ENCODE assay signal across 8 mouse cellular contexts in genomic region chr6:50109201-50109756, GRCm38 (mm10). TPM values are rescaled to one million over a fixed set of nuclear protein-coding genes. Genes with fewer than 3 reads are reported as not detected.
A peak's percentile ranks its signal among the peaks of the same experiment; 100 is the strongest.
DNase-seq lines count a peak whose midpoint lies in the region; ATAC-seq and TF ChIP-seq lines count a peak whose summit lies in the region.

No protein-coding gene starts in this region.

- 0 out of 2 replicates have a peak, but pooled peaks cover 7% of the 10 kb centered on the region for H3K4me1 ChIP-seq in lung, postnatal 0 days (ENCODE audit: insufficient read depth, low read depth, low read length)
- H3K4me1 ChIP-seq in heart, postnatal 0 days (ENCODE audit: control insufficient read depth, insufficient read depth): 0 out of 2 replicates have a peak, but pooled peaks cover 10% of the 10 kb centered on the region

- no peak for ATAC-seq in lung, postnatal 0 days
- no peak for ATAC-seq in heart, postnatal 0 days (ENCODE audit: insufficient read depth, low read depth)

- TF ChIP-seq CTCF in lung, postnatal 0 days (IDR thresholded peaks at IDR 0.05): no peak
- no peak for TF ChIP-seq CTCF in heart, postnatal 0 days (IDR thresholded peaks at IDR 0.05; ENCODE audit: low read depth)

- H3K36me3 ChIP-seq in lung, postnatal 0 days (ENCODE audit: insufficient read depth, low read length): no peaks in the 10 kb centered on the region
- no peaks in the 10 kb centered on the region for H3K36me3 ChIP-seq in heart, postnatal 0 days (replicated peaks; ENCODE audit: control insufficient read depth, insufficient read depth, low read length)
- no peaks in the 10 kb centered on the region for H3K36me3 ChIP-seq in macrophage (ENCODE audit: inconsistent target)

- DNase-seq in lung, postnatal 0 days (ENCODE audit: low spot score): no peak
- no peak for DNase-seq in lung, postnatal 25 days (ENCODE audit: low spot score)
- DNase-seq in cerebellum, adult 9-10 months: peak; percentile 32
- DNase-seq in heart, postnatal 0 days (ENCODE audit: low spot score): no peak
- DNase-seq in testis, postnatal 14 days (ENCODE audit: low spot score): peak; percentile 10
- DNase-seq in urinary bladder, postnatal 25 days (ENCODE audit: low spot score): no peak
- DNase-seq in gastrocnemius, adult 8-10 months (ENCODE audit: low spot score in 2 of 2): no peak

- no peak for TF ChIP-seq EP300 in lung, postnatal 0 days (IDR thresholded peaks at IDR 0.05)
- no peak for TF ChIP-seq EP300 in heart, postnatal 0 days (IDR thresholded peaks at IDR 0.05; ENCODE audit: low read depth)

- peaks cover 31% of the 10 kb centered on the region for H3K79me2 ChIP-seq in macrophage (ENCODE audit: inconsistent target)

- peak overlapping the region; percentile 87 for H3K4me3 ChIP-seq in lung, postnatal 0 days (ENCODE audit: low read depth, low read length)
- peak overlapping the region; percentile 84 for H3K4me3 ChIP-seq in heart, postnatal 0 days (ENCODE audit: low read depth, low read length)
- H3K4me3 ChIP-seq in macrophage (ENCODE audit: inconsistent target): peak overlapping the region; percentile 45

- peak overlapping the region; percentile 50 for H3K9ac ChIP-seq in lung, postnatal 0 days (replicated peaks; ENCODE audit: low read depth)
- H3K9ac ChIP-seq in heart, postnatal 0 days (replicated peaks; ENCODE audit: low read depth, low read length): peak overlapping the region; percentile 90

- 2% methylated on average over 15 of the region's 15 CpGs for WGBS in lung, postnatal 0 days
- 4% methylated on average over 15 of the region's 15 CpGs for WGBS in heart, postnatal 0 days
- 10% methylated on average over 15 of the region's 15 CpGs for WGBS in macrophage (ENCODE audit: missing documents)

- peak overlapping the region; percentile 95 for H3K4me2 ChIP-seq in lung, postnatal 0 days (replicated peaks; ENCODE audit: low read depth, low read length)
- peak overlapping the region; percentile 95 for H3K4me2 ChIP-seq in heart, postnatal 0 days (ENCODE audit: low read depth, low read length)

- H3K27ac ChIP-seq in lung, postnatal 0 days (ENCODE audit: low read length): peak overlapping the region; percentile 1; the same call in 1 of the 2 replicates
- peak overlapping the region; percentile 81 for H3K27ac ChIP-seq in heart, postnatal 0 days (ENCODE audit: low read depth)
- no peak overlapping the region for H3K27ac ChIP-seq in macrophage

- no peaks in the 10 kb centered on the region for H3K27me3 ChIP-seq in lung, postnatal 0 days (replicated peaks; ENCODE audit: insufficient read depth, low read length)
- H3K27me3 ChIP-seq in heart, postnatal 0 days (ENCODE audit: control insufficient read depth, insufficient read depth, low read length): 0 out of 2 replicates have a peak, but pooled peaks cover 5% of the 10 kb centered on the region

- no peaks in the 10 kb centered on the region for H3K9me3 ChIP-seq in lung, postnatal 0 days (ENCODE audit: low read length)
- H3K9me3 ChIP-seq in heart, postnatal 0 days (replicated peaks; ENCODE audit: control insufficient read depth, low read length): no peaks in the 10 kb centered on the region

RNA-seq across cellular contexts. Expression of gene Mpp6, which starts 0.8 kb away (rescaled TPM):
- 26.1 and 26.4 TPM in 2 replicates for polyA plus RNA-seq in lung, postnatal 0 days (2015; fragmentation: Nextera tagmentation; extraction: Ambion mirVana)
- 46.5 and 86.9 TPM in 2 replicates for total RNA-seq in heart, postnatal 0 days (2014; rRNA removed; ENCODE audit: low replicate concordance)
- 52.8 and 56.5 TPM in 2 replicates for polyA plus RNA-seq in heart, postnatal 0 days (2015; fragmentation: Nextera tagmentation; extraction: Ambion mirVana)
- total RNA-seq in macrophage (2018; cell fraction: chromatin; rRNA removed): 10 to 100 TPM; 19.2 to 69.9 (median 33.9) TPM
- 10 to 100 TPM; 21.0 to 37.7 (median 27.9) TPM for total RNA-seq in macrophage (2018; cell fraction: cytosol; rRNA removed)
- total RNA-seq in macrophage (2018; cell fraction: nucleus; rRNA removed): 10 to 100 TPM; 13.6 to 68.1 (median 25.7) TPM
- polyA plus RNA-seq in macrophage (2018): 16.1 to 61.6 TPM (median 46.5 TPM) in 3 replicates
- total RNA-seq in gastrocnemius, adult 8-10 months (2022): 100 to 1,000 TPM; 112 to 130 (median 120) TPM

Comparison
In these comparisons a context has a peak if more than half of its experiments do, and no peak if none do; other contexts are left out.
1. DNase-seq: peak in cerebellum, adult 9-10 months (single experiment) and testis, postnatal 14 days (single experiment); none in lung, postnatal 0 days (single experiment), lung, postnatal 25 days (single experiment), heart, postnatal 0 days (single experiment), urinary bladder, postnatal 25 days (single experiment) and gastrocnemius, adult 8-10 months (0 of 2).
2. Peak in every context shown above with its lines, with median percentiles within 50 percentile points of each other: H3K4me3 ChIP-seq.